Mouse (Mus musculus): ENCODE data around the gene Nfx1. TPM values are rescaled to one million over a fixed set of nuclear protein-coding genes. Genes with fewer than 3 reads are reported as not detected.

The Nfx1 gene
- total RNA-seq, 1 experiment from 2014 or later = 52.8 TPM

DNA sequence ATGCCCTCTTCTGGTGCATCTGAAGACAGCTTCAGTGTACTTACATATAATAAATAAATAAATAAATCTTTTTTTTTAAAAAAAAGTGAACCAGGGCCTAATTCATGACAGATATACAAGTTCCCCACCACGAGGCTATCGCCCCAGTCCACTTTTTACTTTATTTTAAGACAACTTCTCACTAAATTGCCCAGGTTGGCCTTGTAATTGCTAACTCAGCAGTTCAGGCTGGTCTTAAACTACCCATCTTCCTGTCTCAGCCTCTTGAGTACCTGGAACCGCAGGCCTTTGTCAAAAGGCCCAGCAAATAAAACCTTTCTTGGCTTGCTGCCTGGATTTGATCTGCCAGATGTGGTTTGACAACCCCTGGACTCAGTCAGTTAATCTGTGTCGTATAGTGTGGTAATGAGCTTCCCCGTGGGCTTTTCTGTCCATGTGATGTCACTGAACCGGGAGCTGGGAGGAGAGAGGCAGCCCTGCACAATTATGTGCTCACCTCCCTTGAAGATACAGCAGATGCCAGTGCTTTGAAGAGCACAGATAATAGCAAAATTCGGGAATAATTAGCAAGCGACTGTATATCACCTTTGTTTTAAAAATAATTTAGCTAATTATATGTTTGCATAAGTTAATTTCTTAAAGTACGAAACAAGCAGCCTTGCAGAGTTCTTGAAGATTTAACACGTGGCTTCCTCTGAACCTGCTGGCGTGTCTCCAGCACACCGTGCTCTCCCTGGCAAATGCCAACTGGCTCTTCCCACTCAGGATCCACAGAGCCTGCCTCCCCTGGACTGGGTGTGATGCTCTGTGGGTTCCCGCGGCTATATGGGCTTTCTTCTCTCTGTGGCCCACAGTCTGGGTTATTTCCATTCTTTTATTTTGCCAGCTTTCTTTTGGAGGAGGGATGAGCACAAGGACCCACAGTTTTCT, 101.1 kb downstream of the Nfx1 start:
- ATAC-seq (replicated peaks; ENCODE audit: insufficient number of reproducible peaks, low FRiP score, low TSS enrichment, poor library complexity, severe bottlenecking) = no peak

DNA sequence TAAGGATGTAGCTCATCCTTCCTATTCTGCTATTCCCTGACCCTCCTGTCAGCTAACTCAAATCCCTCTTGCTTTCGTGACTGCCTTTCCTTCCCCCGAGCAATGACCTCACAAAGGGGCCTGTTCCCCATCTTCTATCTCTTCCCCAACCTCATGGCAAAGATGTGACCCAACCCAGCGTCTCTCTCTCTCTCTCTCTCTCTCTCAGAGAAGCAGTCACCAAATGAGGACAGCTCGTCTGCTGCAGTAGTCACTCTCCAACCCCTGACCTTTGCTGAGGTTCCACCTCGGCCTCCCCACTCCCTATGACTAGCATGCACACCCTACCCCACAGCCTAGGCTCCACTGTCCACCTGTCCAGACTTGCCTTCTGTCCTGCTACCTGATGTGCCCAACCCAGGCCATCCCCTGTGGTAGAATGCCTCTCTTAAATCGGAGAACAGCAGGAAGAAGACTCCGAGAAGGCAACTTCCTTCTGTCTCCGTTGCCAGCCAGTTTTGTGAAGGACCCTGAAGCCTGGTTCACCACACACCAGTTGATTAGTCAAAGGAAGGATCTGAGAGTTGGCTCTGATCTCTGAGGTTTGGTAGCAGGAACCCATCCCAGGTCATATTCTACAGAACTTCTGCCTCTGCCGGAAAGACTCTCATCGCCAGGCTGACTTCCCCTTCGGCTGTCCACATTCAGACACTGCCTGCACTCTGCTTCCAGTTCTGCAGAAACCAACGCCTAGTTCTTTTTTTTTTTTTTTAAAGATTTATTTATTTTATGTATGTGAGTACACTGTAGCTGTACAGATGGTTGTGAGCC, 102.5 kb downstream of the Nfx1 start:
- peak; percentile 77 for ATAC-seq (replicated peaks; ENCODE audit: insufficient number of reproducible peaks, low FRiP score, low TSS enrichment, poor library complexity, severe bottlenecking)

DNA sequence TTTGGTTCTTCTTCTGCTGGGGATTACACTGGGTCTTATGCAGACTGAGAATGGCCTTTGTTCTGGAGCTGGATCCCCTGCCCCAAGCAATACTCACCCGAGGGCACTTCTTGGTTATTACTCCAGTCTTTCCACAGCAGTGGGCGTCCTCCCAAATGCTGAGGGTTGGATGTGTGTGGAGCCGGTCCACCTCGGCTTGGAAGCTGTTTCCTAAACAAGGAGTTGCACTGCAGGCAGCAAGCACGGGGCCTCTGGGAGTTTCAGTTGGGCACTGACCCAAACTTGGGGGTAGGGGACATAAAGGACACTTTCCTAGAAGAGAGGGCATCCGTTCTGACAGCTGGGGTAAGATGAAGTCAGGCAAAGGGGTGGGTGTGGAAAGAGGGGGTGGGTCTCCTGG, 103.8 kb downstream of the Nfx1 start:
- no peak for ATAC-seq (replicated peaks; ENCODE audit: insufficient number of reproducible peaks, low FRiP score, low TSS enrichment, poor library complexity, severe bottlenecking)

Other genes with a start within 250 kb of the Nfx1 start
- 358 to 846 TPM (median 373 TPM) in 3 replicates for gene Dnaja1, start 248.8 kb upstream of the Nfx1 start, total RNA-seq (2017)
- gene Smu1, start 213.0 kb upstream of the Nfx1 start, total RNA-seq (2017) = 135 to 185 TPM (median 161 TPM) in 3 replicates
- 27.7 to 60.9 TPM (median 40.1 TPM) in 3 replicates for gene B4galt1, start 116.9 kb upstream of the Nfx1 start, total RNA-seq (2017)
- gene Spink4, start 50.9 kb upstream of the Nfx1 start, total RNA-seq (2017) = not detected in 3 replicates
- 241 to 264 TPM (median 246 TPM) in 3 replicates for gene Bag1, start 22.6 kb upstream of the Nfx1 start, total RNA-seq (2017)
- gene Chmp5, start 22.5 kb upstream of the Nfx1 start, total RNA-seq (2017) = 103 to 128 TPM (median 128 TPM) in 3 replicates
- not detected in 3 replicates for gene Aqp7, start 77.2 kb downstream of the Nfx1 start, total RNA-seq (2017)
- gene Aqp3, start 127.3 kb downstream of the Nfx1 start, total RNA-seq (2017) = 0.38 to 1.4 TPM in 2 of 3 replicates, not detected in the other
- gene Nol6, start 153.5 kb downstream of the Nfx1 start, total RNA-seq (2017) = 18.0 to 23.8 TPM (median 22.2 TPM) in 3 replicates
- gene Ube2r2, start 164.8 kb downstream of the Nfx1 start, total RNA-seq (2017) = 34.8 to 50.0 TPM (median 44.1 TPM) in 3 replicates

Measured in monocyte, adult 5-6 weeks (primary cell).